Mouse (Mus musculus): Measurements from ENCODE around the gene Pla2g3.

DNA sequence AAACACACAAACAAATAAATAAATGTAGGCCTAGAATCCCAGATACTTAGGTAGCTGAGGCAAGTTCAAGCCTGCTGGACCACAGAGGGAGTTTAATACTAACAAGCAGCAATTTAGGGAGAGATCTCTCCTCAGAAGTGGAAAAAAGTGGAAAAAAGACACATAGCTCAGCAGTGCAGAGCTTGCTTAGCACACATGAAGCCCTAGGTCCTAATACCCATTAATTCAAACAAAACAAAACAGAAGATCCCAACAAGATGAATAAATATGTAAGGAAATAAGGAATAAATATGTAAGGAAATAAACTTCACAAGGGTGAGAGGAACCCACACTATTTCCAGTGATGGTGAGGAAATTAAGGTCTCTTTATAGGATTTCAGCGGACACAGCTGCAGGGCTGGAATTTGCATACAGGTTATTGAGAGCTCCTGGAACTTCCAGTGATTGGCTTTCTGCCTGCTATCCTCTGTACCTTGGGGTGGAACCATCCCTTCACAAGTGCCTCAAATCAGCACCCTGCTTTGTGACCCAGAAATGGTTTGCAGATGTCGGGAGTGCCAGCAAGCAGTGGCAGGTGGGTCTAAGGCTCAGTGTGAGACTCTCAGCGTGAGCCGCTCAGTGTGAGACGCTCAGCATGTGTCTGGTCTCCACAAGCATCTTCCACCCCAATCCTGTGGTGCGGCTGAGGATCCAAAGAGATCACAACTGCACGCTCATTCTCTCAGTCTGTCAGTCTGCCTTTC, 35.9 kb downstream of the Pla2g3 start:
- TF ChIP-seq POLR2A (IDR thresholded peaks at IDR 0.05; ENCODE audit: extremely low read depth, insufficient read depth, low read length) (no peak), CTCF (IDR thresholded peaks at IDR 0.05; ENCODE audit: low read depth, low read length) (no peak)

Data from liver, adult 2 months (tissue).